Mouse (Mus musculus) ES-E14 (cell line): ENCODE data around the gene Gusb. TPM values are rescaled to one million over a fixed set of nuclear protein-coding genes. Genes with fewer than 3 reads are reported as not detected.

Experiments
- DNase-seq: peaks from one replicate; pipeline ENCODE4 v3.0.0-alpha.2; 2013; ENCODE audit warnings: low read depth, low spot score
- H3K27ac ChIP-seq: 2 replicates; pipeline ENCODE4 v1.5.1; 2012; ENCODE audit warnings: low read depth, mild to moderate bottlenecking, low read length, moderate library complexity, mixed read lengths; ENCODE audit not compliant: poor library complexity, insufficient read depth, severe bottlenecking
- H3K36me3 ChIP-seq: 2 replicates; pipeline ENCODE4 v1.6.1; 2012; ENCODE audit warnings: mild to moderate bottlenecking, low read length, moderate library complexity, mixed read lengths; ENCODE audit not compliant: control insufficient read depth, poor library complexity, insufficient read depth, severe bottlenecking
- H3K4me1 ChIP-seq, 2 experiments: fragments of 150-350 bp in 1 of 2; sonication (generic) in 1 of 2; 2 replicates each; pipeline ENCODE4 v1.6.1; 2012; ENCODE audit warnings: low read length in 2 of 2, mild to moderate bottlenecking in 1 of 2, mixed read lengths in 1 of 2; ENCODE audit not compliant: control insufficient read depth in 2 of 2, insufficient read depth in 2 of 2, poor library complexity in 1 of 2
- H3K4me3 ChIP-seq, 2 experiments: fragments of 150-350 bp in 1 of 2; sonication (generic) in 1 of 2; 2 replicates each; pipeline ENCODE4 v1.5.1; 2012; ENCODE audit warnings: low read length in 2 of 2, low read depth in 1 of 2, mild to moderate bottlenecking in 1 of 2, mixed read lengths in 1 of 2; ENCODE audit not compliant: insufficient read depth in 1 of 2, poor library complexity in 1 of 2, severe bottlenecking in 1 of 2
- H3K9ac ChIP-seq: 2 replicates; pipeline ENCODE4 v1.6.1; 2012; ENCODE audit warnings: low read depth, mild to moderate bottlenecking, low read length, mixed read lengths; ENCODE audit not compliant: poor library complexity, insufficient read depth, severe bottlenecking
- H3K9me3 ChIP-seq: fragments of 150-350 bp; sonication (generic); 2 replicates; pipeline ENCODE4 v1.6.1; 2012; ENCODE audit warnings: low read depth, mild to moderate bottlenecking, low read length; ENCODE audit not compliant: control insufficient read depth, insufficient read depth
- CHD2 ChIP-seq: IDR thresholded peaks from 2 replicates; pipeline ENCODE4 v1.6.1; 2014; ENCODE audit warnings: mild to moderate bottlenecking, low read depth, low read length, inconsistent platforms
- HCFC1 ChIP-seq: IDR thresholded peaks from 2 replicates; pipeline ENCODE4 v1.6.1; 2012; ENCODE audit warnings: low read length, inconsistent platforms, borderline replicate concordance; ENCODE audit not compliant: insufficient read depth
- MAFK ChIP-seq: IDR thresholded peaks from 2 replicates; pipeline ENCODE4 v1.6.1; 2014; ENCODE audit warnings: mild to moderate bottlenecking, low read depth, low read length, inconsistent platforms; ENCODE audit not compliant: insufficient read depth
- ZC3H11A ChIP-seq: IDR thresholded peaks from 2 replicates; pipeline ENCODE4 v1.6.1; 2012; ENCODE audit warnings: low read depth, mild to moderate bottlenecking, inconsistent platforms, low read length, borderline replicate concordance
- ZNF384 ChIP-seq: IDR thresholded peaks from 2 replicates; pipeline ENCODE4 v1.6.1; 2012; ENCODE audit warnings: low read depth, low read length, inconsistent platforms
- in situ Hi-C, 2 experiments: fragments of 600-800 bp; cut with MboI; formaldehyde crosslinking; loops; one replicate each; pipeline ENCODE4 v1.15.1; 2025; ENCODE audit warnings: low sequenced_read_pairs in 2 of 2, inconsistent platforms in 1 of 2; ENCODE audit not compliant: unreplicated experiment in 2 of 2
- total RNA-seq: library from RNA; depleted of rRNA; stranded (reverse); fragments of 300-350 nt; gene quantifications from 2 replicates; pipeline ENCODE4 v1.2.3, GENCODE M21; 2012

Gusb gene
- total RNA-seq, 1 experiment = 29.0 TPM

DNA sequence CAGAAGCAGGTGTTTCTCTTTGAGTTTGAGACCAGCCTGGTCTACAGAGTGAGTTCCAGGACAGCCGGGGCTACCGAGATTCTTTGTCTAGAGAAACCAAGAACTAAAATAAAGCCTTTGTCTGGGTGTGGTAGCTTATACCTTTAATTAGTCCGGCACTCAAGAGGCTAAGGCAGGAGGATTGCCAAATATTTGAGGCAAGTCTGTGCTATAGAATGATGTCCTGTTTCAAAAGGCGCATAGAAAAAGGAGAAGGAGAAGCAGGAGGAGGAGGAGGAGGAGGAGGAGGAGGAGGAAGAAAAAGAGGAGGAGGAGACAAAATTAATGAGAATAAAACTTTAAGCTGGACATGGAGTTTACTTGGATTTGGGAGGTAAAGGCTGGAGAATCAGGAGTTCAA lies 39.6 kb downstream of the Gusb start:
- Histone ChIP-seq H3K27ac (no peak overlapping the region), H3K4me3 (no peak overlapping the region), H3K9me3 (no peaks in the 10 kb centered on the region), H3K9ac (no peak overlapping the region), H3K4me1 (peaks cover 9% of the 10 kb centered on the region in 2 experiments), H3K36me3 (no peaks in the 10 kb centered on the region)
- in situ Hi-C loops = no loop called here
- TF ChIP-seq HCFC1 = no peak
- no peak for TF ChIP-seq CHD2
- TF ChIP-seq ZC3H11A = no peak
- TF ChIP-seq MAFK = no peak
- DNase-seq = no peak

DNA sequence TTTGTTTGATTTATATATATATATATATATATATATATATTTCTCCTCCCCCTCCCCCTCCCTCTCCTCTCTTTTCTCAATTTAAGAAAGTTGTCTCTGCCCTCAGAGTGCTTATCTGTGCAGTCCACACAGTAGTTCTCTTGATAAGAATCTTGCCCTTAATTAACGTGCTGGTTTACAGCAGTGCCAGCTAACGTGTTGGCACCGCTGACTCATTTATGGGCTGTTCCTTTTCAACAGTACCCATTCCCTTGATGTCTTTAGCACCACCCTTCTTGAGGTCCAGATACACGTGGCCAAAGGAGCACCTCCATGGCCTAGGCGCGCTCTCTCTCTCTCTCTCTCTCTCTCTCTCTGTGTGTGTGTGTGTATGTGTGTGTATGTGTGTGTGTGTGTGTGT lies 47.1 kb downstream of the Gusb start:
- Histone ChIP-seq H3K4me1 (peaks cover 3 to 4% of the 10 kb centered on the region in 2 experiments; a peak in 2 of 4 replicates), H3K9ac (no peak overlapping the region), H3K9me3 (no peaks in the 10 kb centered on the region), H3K27ac (no peak overlapping the region), H3K4me3 (no peak overlapping the region), H3K36me3 (no peaks in the 10 kb centered on the region; the same call in 1 of the 2 replicates)
- in situ Hi-C loops = no loop called here
- no peak for TF ChIP-seq MAFK
- no peak for TF ChIP-seq ZNF384
- TF ChIP-seq HCFC1 = no peak
- no peak for TF ChIP-seq ZC3H11A
- TF ChIP-seq CHD2 = no peak
- DNase-seq = no peak

DNA sequence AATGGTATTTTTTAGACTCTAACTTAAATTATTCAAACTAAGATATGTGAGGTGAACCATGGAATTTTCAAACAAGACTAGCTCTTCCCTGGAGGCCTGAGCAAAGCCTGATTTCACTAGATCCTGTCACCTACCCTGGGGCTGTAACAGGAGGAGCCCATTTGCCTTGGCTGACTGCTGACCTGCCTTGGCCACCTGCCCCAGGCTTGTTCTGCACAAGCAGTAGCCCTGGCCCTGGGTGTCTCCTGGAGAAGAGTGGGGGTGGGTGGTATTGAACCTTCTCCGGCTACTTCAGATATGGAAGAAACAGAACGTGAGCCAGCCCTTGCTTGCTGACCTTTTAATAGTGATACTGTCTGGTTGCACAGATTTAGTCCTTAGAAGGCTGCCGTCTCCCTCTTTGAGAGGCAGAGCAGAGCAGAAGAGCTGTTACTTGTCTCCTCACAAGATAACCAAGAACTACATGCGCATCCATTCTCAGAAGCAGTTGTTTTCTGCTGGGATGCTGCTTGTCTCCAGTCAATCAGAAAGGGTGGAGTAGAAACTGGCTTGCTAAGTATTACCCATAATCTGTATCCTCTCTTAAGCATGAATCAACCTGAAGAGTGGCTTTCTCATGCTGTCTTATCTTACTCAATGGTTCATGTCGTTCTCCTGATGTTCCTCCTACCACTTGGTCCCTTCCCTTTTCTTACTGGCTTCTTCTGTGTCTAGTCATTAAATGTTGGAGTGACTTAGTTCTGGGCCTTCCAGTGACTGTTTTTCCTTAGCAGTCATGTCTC lies 48.2 kb downstream of the Gusb start:
- H3K36me3 ChIP-seq = no peaks in the 10 kb centered on the region; the same call in 1 of the 2 replicates
- no peak overlapping the region for H3K9ac ChIP-seq
- no peak for TF ChIP-seq HCFC1
- no peak for TF ChIP-seq CHD2
- no peak for TF ChIP-seq ZNF384
- H3K4me1 ChIP-seq = peaks cover 3 to 4% of the 10 kb centered on the region in 2 experiments; a peak in 2 of 4 replicates
- no peak overlapping the region; the same call in 1 of the 2 replicates for H3K27ac ChIP-seq
- no peak overlapping the region for H3K4me3 ChIP-seq
- no peaks in the 10 kb centered on the region for H3K9me3 ChIP-seq
- no peak for DNase-seq
- in situ Hi-C loops = no loop called here

DNA sequence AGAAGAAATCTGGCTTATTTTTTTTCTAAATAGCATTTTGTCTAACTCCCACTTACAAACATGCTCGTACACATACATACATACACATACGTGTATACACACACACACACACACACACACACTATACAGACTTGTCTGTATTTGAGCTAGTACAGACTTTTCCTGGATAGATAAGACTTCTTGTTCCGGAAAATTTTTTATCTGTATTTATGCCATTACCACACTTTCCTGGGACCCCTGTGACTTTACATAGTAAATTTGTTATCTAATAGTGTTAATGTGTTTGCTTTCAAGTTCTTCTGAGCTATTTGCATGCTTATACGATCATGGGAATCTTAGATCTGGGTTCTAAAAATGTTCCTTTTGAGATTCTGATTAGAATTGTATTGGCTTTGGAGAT lies 50.7 kb downstream of the Gusb start:
- Histone ChIP-seq H3K9me3 (no peaks in the 10 kb centered on the region), H3K4me3 (no peak overlapping the region), H3K27ac (no peak overlapping the region), H3K4me1 (peaks cover 3 to 5% of the 10 kb centered on the region in 2 experiments; a peak in 2 of 4 replicates), H3K9ac (no peak overlapping the region), H3K36me3 (no peaks in the 10 kb centered on the region)
- in situ Hi-C loops = no loop called here
- DNase-seq = no peak
- TF ChIP-seq MAFK = no peak
- no peak for TF ChIP-seq ZC3H11A
- no peak for TF ChIP-seq HCFC1
- no peak for TF ChIP-seq ZNF384
- no peak for TF ChIP-seq CHD2

DNA sequence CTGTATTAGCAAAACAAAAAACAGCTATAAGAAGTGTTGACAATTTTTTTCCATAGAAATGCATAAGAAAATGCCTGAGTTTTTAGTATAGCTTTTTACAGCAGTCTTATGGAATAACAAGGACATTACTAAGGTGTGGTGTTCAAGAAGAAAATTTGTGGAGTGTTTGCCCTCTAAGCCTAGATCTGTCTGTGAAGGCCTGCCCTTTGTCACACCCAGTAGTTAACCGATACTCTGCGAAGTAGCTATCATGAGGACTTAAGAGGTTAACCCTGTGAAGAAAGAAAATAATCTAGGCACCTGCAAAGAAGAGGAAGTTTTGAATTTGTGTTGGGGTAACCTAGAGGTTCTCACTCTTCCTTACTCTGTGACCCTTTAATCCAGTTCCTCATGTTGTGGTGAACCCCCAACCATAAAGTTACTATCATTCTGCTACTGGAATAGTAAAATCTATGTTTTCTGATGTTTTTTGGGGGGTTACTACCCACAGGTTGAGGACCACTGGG lies 55.3 kb downstream of the Gusb start:
- no peak overlapping the region for H3K9ac ChIP-seq
- in situ Hi-C loops = no loop called here
- peaks cover 2 to 4% of the 10 kb centered on the region in 2 experiments; a peak in 2 of 4 replicates for H3K4me1 ChIP-seq
- no peaks in the 10 kb centered on the region for H3K9me3 ChIP-seq
- DNase-seq = no peak
- no peak for TF ChIP-seq ZNF384
- no peak for TF ChIP-seq HCFC1
- no peak for TF ChIP-seq CHD2
- no peak for TF ChIP-seq ZC3H11A
- no peak for TF ChIP-seq MAFK
- H3K36me3 ChIP-seq = peaks cover 7% of the 10 kb centered on the region
- H3K4me3 ChIP-seq = no peak overlapping the region
- no peak overlapping the region for H3K27ac ChIP-seq
